Mouse (Mus musculus): ENCODE results near the gene Lrrc56.

DNA sequence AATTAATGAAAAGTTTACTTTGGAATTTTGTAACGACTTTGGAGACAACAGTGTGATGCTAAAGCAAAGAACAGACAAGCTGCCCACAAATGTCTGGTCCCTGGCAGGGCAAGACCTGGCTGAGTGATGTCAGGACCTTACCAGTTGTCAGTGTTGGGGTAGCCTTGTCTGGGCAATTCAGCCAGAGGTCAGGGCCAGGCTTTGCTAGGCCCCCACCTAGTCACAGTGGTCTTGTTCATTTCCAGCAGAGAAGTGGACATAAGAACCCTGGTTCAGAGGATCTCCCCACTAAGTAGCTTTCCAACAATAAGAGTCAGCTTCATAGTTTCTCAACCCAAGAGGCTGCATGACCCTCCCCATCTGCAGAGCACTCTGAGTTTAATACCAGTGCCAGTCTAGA is 26.4 kb downstream of the Lrrc56 start:
- no peak for TF ChIP-seq TAL1 (conservative IDR thresholded peaks at IDR 0.05; ENCODE audit: low read depth, low read length)
- TF ChIP-seq CTCF (IDR thresholded peaks at IDR 0.05; ENCODE audit: low read depth, low read length): no peak
